Mouse (Mus musculus): Measurements from ENCODE around the gene Srebf1.

DNA sequence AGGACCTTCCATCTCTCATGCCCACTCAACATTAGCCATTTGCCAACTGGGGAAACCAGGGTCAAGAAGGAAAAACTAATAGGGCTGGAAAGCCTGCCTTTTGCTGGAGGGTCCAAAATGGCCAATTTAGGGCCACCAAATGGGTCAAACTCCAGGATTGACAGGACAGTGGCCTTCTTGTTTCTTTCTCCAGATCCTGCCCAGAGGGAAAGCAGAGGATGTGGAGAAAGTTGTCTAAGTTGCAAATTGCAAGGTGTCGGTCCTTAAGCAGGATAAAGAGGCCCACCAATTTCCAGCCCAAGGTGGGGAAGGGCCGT is 12.5 kb downstream of the Srebf1 start:
- TF ChIP-seq CTCF (IDR thresholded peaks at IDR 0.05; ENCODE audit: low read depth, low read length) (no peak), POLR2A (IDR thresholded peaks at IDR 0.05; ENCODE audit: extremely low read depth, insufficient read depth, low read length) (no peak)

Data from liver, adult 2 months (tissue).